Mouse (Mus musculus) liver, embryonic 14.5 days (tissue): ENCODE measurements at regions not wholly inside any gene's neighbourhood (a gene's known extent, or its start where the extent isn't known, plus 50 kb on each side); places are given as distances from the start of the nearest gene placed in this dataset.

Experiments used
- CTCF ChIP-seq: IDR thresholded peaks from 2 replicates; pipeline ENCODE4 v1.5.1; 2016; ENCODE audit warnings: antibody characterized with exemption, low read depth, control low read depth
- EP300 ChIP-seq: IDR thresholded peaks from 2 replicates; pipeline ENCODE4 v1.6.1; 2016; ENCODE audit warnings: antibody characterized with exemption, low read depth

DNA sequence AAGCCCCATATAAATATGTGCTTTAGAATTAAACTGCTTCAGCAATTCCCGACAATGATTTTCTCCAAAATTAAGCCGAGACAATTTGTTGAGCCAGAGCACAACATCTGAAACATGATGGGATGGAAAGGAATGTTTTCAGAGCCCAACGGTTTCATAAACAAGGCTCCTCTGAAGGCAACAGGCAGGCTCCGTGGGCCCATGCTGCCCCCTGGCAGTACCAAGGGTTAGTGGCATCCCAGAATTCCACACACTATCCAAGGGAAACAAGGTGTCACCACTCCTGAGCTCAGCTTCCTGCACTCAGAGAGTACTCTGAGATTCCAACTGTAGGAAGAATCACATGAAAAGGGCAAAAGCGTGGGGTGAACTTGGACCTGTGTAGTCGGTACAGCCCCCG is 57.5 kb upstream of the Ptprt start:
- TF ChIP-seq CTCF (no peak), EP300 (no peak)
